Mouse (Mus musculus) CH12.LX (cell line): ENCODE measurements around the gene Wnt7a.

Source experiments
- CHD1 ChIP-seq: IDR thresholded peaks from 2 replicates; pipeline ENCODE4 v1.6.1; 2012; ENCODE audit warnings: low read depth, low read length, improper control_type of control experiment, inconsistent platforms
- CTCF ChIP-seq, 2 experiments: IDR thresholded peaks in 1 of 2; conservative IDR thresholded peaks in 1 of 2; 2 replicates each; pipeline ENCODE4 v1.5.1; 2011 to 2012; ENCODE audit warnings: low read depth in 2 of 2, low read length in 2 of 2, improper control_type of control experiment in 1 of 2, inconsistent platforms in 1 of 2, mild to moderate bottlenecking in 1 of 2, moderate library complexity in 1 of 2
- HCFC1 ChIP-seq: IDR thresholded peaks from 2 replicates; pipeline ENCODE4 v1.6.1; 2012; ENCODE audit warnings: low read depth, mild to moderate bottlenecking, inconsistent platforms, low read length, improper control_type of control experiment
- JUND ChIP-seq: conservative IDR thresholded peaks from 2 replicates; pipeline ENCODE4 v1.6.1; 2011; ENCODE audit warnings: low read depth, low read length, improper control_type of control experiment
- MEF2A ChIP-seq: IDR thresholded peaks from 2 replicates; pipeline ENCODE4 v1.6.1; 2014; ENCODE audit warnings: low read depth, mild to moderate bottlenecking, inconsistent platforms, low read length, improper control_type of control experiment, borderline replicate concordance
- POLR2AphosphoS2 ChIP-seq: IDR thresholded peaks from 2 replicates; pipeline ENCODE4 v1.6.1; 2011; ENCODE audit warnings: low read depth, low read length, improper control_type of control experiment
- RCOR1 ChIP-seq: conservative IDR thresholded peaks from 2 replicates; pipeline ENCODE4 v1.6.1; 2012; ENCODE audit warnings: low read depth, mild to moderate bottlenecking, inconsistent platforms, low read length, improper control_type of control experiment
- SIN3A ChIP-seq: IDR thresholded peaks from 2 replicates; pipeline ENCODE4 v1.6.1; 2012; ENCODE audit warnings: low read length, improper control_type of control experiment, inconsistent platforms
- TBP ChIP-seq: conservative IDR thresholded peaks from 2 replicates; pipeline ENCODE4 v1.6.1; 2011; ENCODE audit warnings: low read depth, low read length, improper control_type of control experiment
- USF1 ChIP-seq: IDR thresholded peaks from 2 replicates; pipeline ENCODE4 v1.6.1; 2014; ENCODE audit warnings: low read depth, mild to moderate bottlenecking, inconsistent platforms, low read length, improper control_type of control experiment

GRCm38 (mm10) chr6:91414890-91415289 lies 3.7 kb upstream of the Wnt7a start:
- TF ChIP-seq CTCF (conservative IDR thresholded peaks at IDR 0.05 in 1 of 2, IDR thresholded peaks at IDR 0.05 in 1 of 2; ENCODE audit: low read depth in 2 of 2, low read length in 2 of 2) (peak in 1 of 2 experiments; percentile 86; a peak in 3 of 4 replicates), MEF2A (no peak), HCFC1 (no peak), USF1 (no peak), TBP (no peak), CHD1 (no peak), RCOR1 (no peak), POLR2AphosphoS2 (no peak), SIN3A (no peak), JUND (no peak)
